In genomic region chr1:138085810-138086209, GRCm38 (mm10) we compare ENCODE assay signal across 8 mouse cellular contexts.
A peak's percentile ranks its signal among the peaks of the same experiment; 100 is the strongest.
DNase-seq lines count a peak whose midpoint lies in the region; ATAC-seq and TF ChIP-seq lines count a peak whose summit lies in the region.

No protein-coding gene starts in this region.

- no peak for DNase-seq in frontal cortex, postnatal 25 days (ENCODE audit: low spot score in 2 of 2)
- peak; percentile 48 for DNase-seq in neural tube, embryonic 10.5 days (ENCODE audit: extremely low spot score, low spot score)
- peak; percentile 10 for DNase-seq in c-Kit-positive CD71-negative TER-119-negative erythroid progenitor cells, embryonic 14.5 days (ENCODE audit: low read depth)
- peak; percentile 80 for DNase-seq in hindbrain, postnatal 0 days (ENCODE audit: low spot score)
- DNase-seq in midbrain, embryonic 11.5 days (ENCODE audit: low spot score, missing footprints) = peak; percentile 95
- DNase-seq in natural killer cell, adult 2 months (ENCODE audit: low spot score in 2 of 2) = no peak

- H3K4me2 ChIP-seq in neural tube, embryonic 15.5 days = no peak overlapping the region
- H3K4me2 ChIP-seq in hindbrain, postnatal 0 days (ENCODE audit: low read depth, low read length) = no peak overlapping the region
- no peak overlapping the region for H3K4me2 ChIP-seq in midbrain, embryonic 11.5 days

- H3K27me3 ChIP-seq in neural tube, embryonic 15.5 days (replicated peaks) = no peaks in the 10 kb centered on the region
- H3K27me3 ChIP-seq in hindbrain, postnatal 0 days (ENCODE audit: insufficient read depth, low read length) = no peaks in the 10 kb centered on the region
- no peaks in the 10 kb centered on the region for H3K27me3 ChIP-seq in midbrain, embryonic 11.5 days (ENCODE audit: control insufficient read depth, insufficient read depth, low read length)

- 3% methylated on average over 1 of the region's 1 CpGs for WGBS in neural tube, embryonic 15.5 days
- 0% methylated on average over 1 of the region's 1 CpGs for WGBS in hindbrain, postnatal 0 days
- 3% methylated on average over 1 of the region's 1 CpGs for WGBS in midbrain, embryonic 11.5 days

- peak; percentile 67; the same call in 1 of the 2 replicates for ATAC-seq in frontal cortex, adult (ENCODE audit: low TSS enrichment)
- no peak for ATAC-seq in neural tube, embryonic 15.5 days (ENCODE audit: low FRiP score)
- ATAC-seq in hindbrain, postnatal 0 days = peak; percentile 49
- peak; percentile 78 for ATAC-seq in midbrain, embryonic 11.5 days (ENCODE audit: low FRiP score)

- no peak overlapping the region for H3K4me3 ChIP-seq in neural tube, embryonic 15.5 days (replicated peaks)
- H3K4me3 ChIP-seq in hindbrain, postnatal 0 days (ENCODE audit: low read length) = no peak overlapping the region
- H3K4me3 ChIP-seq in midbrain, embryonic 11.5 days (ENCODE audit: low read depth, low read length) = no peak overlapping the region

- H3K36me3 ChIP-seq in neural tube, embryonic 15.5 days = no peaks in the 10 kb centered on the region
- H3K36me3 ChIP-seq in hindbrain, postnatal 0 days (ENCODE audit: insufficient read depth, low read length) = no peaks in the 10 kb centered on the region
- H3K36me3 ChIP-seq in midbrain, embryonic 11.5 days (ENCODE audit: control insufficient read depth, insufficient read depth, low read length) = no peaks in the 10 kb centered on the region

- no peak overlapping the region for H3K27ac ChIP-seq in neural tube, embryonic 15.5 days (replicated peaks)
- no peak overlapping the region for H3K27ac ChIP-seq in hindbrain, postnatal 0 days
- no peak overlapping the region for H3K27ac ChIP-seq in midbrain, embryonic 11.5 days (ENCODE audit: low read depth, low read length)

- H3K9me3 ChIP-seq in neural tube, embryonic 15.5 days (replicated peaks) = no peaks in the 10 kb centered on the region
- no peaks in the 10 kb centered on the region for H3K9me3 ChIP-seq in hindbrain, postnatal 0 days (ENCODE audit: low read length)
- H3K9me3 ChIP-seq in midbrain, embryonic 11.5 days (ENCODE audit: control insufficient read depth, low read length) = no peaks in the 10 kb centered on the region

- H3K4me1 ChIP-seq in neural tube, embryonic 15.5 days = peaks cover 3% of the 10 kb centered on the region; the same call in 1 of the 2 replicates
- no peaks in the 10 kb centered on the region for H3K4me1 ChIP-seq in hindbrain, postnatal 0 days (ENCODE audit: insufficient read depth, low read length)
- H3K4me1 ChIP-seq in midbrain, embryonic 11.5 days (ENCODE audit: control insufficient read depth, insufficient read depth, low read length) = no peaks in the 10 kb centered on the region

- H3K9ac ChIP-seq in neural tube, embryonic 15.5 days (replicated peaks) = no peak overlapping the region
- H3K9ac ChIP-seq in hindbrain, postnatal 0 days (replicated peaks; ENCODE audit: low read length) = no peak overlapping the region
- H3K9ac ChIP-seq in midbrain, embryonic 11.5 days (ENCODE audit: low read length) = no peak overlapping the region

- TF ChIP-seq CTCF in hindbrain, postnatal 0 days (IDR thresholded peaks at IDR 0.05; ENCODE audit: low read depth) = peak; percentile 79

Comparison
In these comparisons a context has a peak if more than half of its experiments do, and no peak if none do; other contexts are left out.
1. DNase-seq: peak in neural tube, embryonic 10.5 days (single experiment), c-Kit-positive CD71-negative TER-119-negative erythroid progenitor cells, embryonic 14.5 days (single experiment), hindbrain, postnatal 0 days (single experiment) and midbrain, embryonic 11.5 days (single experiment); none in frontal cortex, postnatal 25 days (0 of 2) and natural killer cell, adult 2 months (0 of 2).